Mouse (Mus musculus) liver, embryonic 14.5 days (tissue): ENCODE results near the gene Dscam. TPM values are rescaled to one million over a fixed set of nuclear protein-coding genes. Genes with fewer than 3 reads are reported as not detected.
A peak's percentile ranks its signal among the peaks of the same experiment; 100 is the strongest.

Experiments used
- ATAC-seq: fragments of 200-750 bp; cut with Nextera tagmentation; 2 replicates; pipeline ENCODE4 v1.8.0; 2017; ENCODE audit warnings: moderate number of reproducible peaks, mild to moderate bottlenecking, moderate library complexity; ENCODE audit not compliant: insufficient read depth
- DNase-seq, 3 experiments: peaks; one replicate each; pipeline ENCODE4 v3.0.0-alpha.2; 2012 to 2013; ENCODE audit warnings: low read depth in 3 of 3, low spot score in 3 of 3
- H3K27ac ChIP-seq: fragments of 300-500 bp; sonication (generic); 2 replicates; pipeline ENCODE4 v1.5.1; 2014; ENCODE audit warnings: moderate library complexity, mild to moderate bottlenecking, control low read depth, inconsistent platforms
- H3K27me3 ChIP-seq: fragments of 300-500 bp; sonication (generic); 2 replicates; pipeline ENCODE4 v1.6.1; 2014; ENCODE audit warnings: mild to moderate bottlenecking, low read length, moderate library complexity; ENCODE audit not compliant: control insufficient read depth, insufficient read depth
- H3K36me3 ChIP-seq: fragments of 300-500 bp; sonication (generic); replicated peaks from 2 replicates; pipeline ENCODE4 v1.6.1; 2014; ENCODE audit warnings: low read depth; ENCODE audit not compliant: control insufficient read depth, insufficient read depth
- H3K4me1 ChIP-seq, 2 experiments: fragments of 200-500 bp in 1 of 2; fragments of 300-500 bp in 1 of 2; sonication (generic) in 1 of 2; replicated peaks; 2 replicates each; pipeline ENCODE4 v1.6.1; 2012 to 2014; ENCODE audit warnings: antibody characterized with exemption in 1 of 2, inconsistent platforms in 1 of 2, low read length in 1 of 2; ENCODE audit not compliant: control insufficient read depth in 2 of 2, insufficient read depth in 2 of 2
- H3K4me2 ChIP-seq: fragments of 300-500 bp; sonication (generic); 2 replicates; pipeline ENCODE4 v1.6.1; 2014; ENCODE audit warnings: low read depth, mild to moderate bottlenecking, control low read depth, moderate library complexity
- H3K4me3 ChIP-seq, 2 experiments: fragments of 200-500 bp in 1 of 2; fragments of 300-500 bp in 1 of 2; sonication (generic) in 1 of 2; 2 replicates each; pipeline ENCODE4 v1.5.1; 2012 to 2014; ENCODE audit warnings: low read depth in 2 of 2, low read length in 2 of 2, mild to moderate bottlenecking in 2 of 2, control low read depth in 1 of 2, inconsistent platforms in 1 of 2, moderate library complexity in 1 of 2; ENCODE audit not compliant: insufficient read depth in 1 of 2
- H3K9ac ChIP-seq: fragments of 300-500 bp; sonication (generic); replicated peaks from 2 replicates; pipeline ENCODE4 v1.6.1; 2014; ENCODE audit warnings: mild to moderate bottlenecking, control low read depth, moderate library complexity
- H3K9me3 ChIP-seq: fragments of 300-500 bp; sonication (generic); 2 replicates; pipeline ENCODE4 v1.6.1; 2016; ENCODE audit warnings: low read length, mixed read lengths; ENCODE audit not compliant: control insufficient read depth
- CTCF ChIP-seq: IDR thresholded peaks from 2 replicates; pipeline ENCODE4 v1.5.1; 2016; ENCODE audit warnings: antibody characterized with exemption, low read depth, control low read depth
- EP300 ChIP-seq: IDR thresholded peaks from 2 replicates; pipeline ENCODE4 v1.6.1; 2016; ENCODE audit warnings: antibody characterized with exemption, low read depth
- WGBS: fragments of 180-500 bp; shearing (Covaris S2); extraction: QIAGEN DNeasy Blood & Tissue Kit; methylation state at CpG from one replicate; pipeline ENCODE4 v1.1.7; 2014; ENCODE audit not compliant: insufficient replicate concordance; 5-methylcytosine and 5-hydroxymethylcytosine counted together
- polyA plus RNA-seq, 2 experiments: library from polyadenylated mRNA; depleted of rRNA in 1 of 2; stranded (reverse) in 1 of 2; unstranded in 1 of 2; fragments of >200 nt; fragmentation: Nextera tagmentation in 1 of 2; extraction: Ambion mirVana in 1 of 2; gene quantifications; 2 replicates each; pipeline versions ENCODE4 v1.2.1 to v1.2.3; 2012 to 2014

Gene Dscam
- polyA plus RNA-seq, 2 experiments: not detected

DNA sequence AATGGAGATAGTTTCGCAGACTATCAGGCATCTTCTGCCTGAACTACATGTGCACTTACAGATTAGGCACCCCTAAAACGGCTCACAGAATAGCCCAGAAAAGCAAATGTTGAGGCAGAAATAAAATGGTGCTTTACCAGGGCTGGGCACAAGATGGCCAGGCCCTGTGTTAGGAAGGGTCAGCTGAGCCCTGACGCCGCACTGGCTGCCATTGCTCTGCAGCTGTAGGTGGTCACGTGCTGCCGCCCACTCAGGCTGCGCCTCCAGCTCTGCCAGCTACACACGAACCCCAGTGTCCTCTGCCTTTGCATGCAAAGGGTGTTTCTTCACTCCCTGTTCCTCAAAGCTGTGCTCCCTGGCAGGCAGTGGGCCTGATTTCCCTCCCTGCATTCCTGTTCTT is 948 bp upstream of the Dscam start:
- Histone ChIP-seq H3K4me1 (no peaks in the 10 kb centered on the region), H3K9me3 (no peaks in the 10 kb centered on the region), H3K36me3 (no peaks in the 10 kb centered on the region), H3K27ac (no peak overlapping the region), H3K4me3 (no peak overlapping the region), H3K4me2 (no peak overlapping the region), H3K27me3 (peaks cover 35% of the 10 kb centered on the region), H3K9ac (no peak overlapping the region)
- TF ChIP-seq EP300 (no peak), CTCF (no peak)
- ATAC-seq (no peak), DNase-seq (no peak)
- WGBS: 45% methylated on average over 8 of the region's 8 CpGs

DNA sequence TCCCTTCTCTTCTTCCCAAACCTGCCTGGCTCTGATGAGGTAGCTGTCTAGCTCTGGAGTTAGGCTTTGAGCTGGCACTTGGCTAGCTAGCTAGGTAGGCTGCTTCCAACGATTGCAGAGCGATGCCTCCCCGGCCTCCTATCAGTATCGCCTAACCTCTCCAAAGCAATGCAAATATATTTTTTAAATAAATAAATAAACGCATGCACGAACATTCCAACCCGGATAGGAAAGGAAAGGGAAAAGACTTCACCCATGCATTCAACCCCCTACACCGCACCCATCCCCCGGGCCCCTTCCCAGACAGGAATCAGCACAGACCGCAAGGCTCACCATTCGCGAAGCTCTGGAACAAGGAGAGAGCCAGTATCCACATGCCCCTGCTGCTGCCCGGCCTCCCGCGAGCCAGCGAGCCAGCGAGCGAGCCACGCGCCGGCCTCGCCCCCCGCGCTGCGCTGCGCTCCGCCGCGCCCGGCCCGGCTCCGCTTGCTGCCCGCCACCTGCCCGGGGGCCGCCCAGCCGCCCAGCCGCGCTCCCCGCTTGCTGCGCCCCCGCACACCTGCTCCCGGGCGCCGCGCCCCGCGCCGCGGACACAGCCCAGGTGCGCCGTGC is 545 bp downstream of the Dscam start:
- peak overlapping the region; percentile 15; the same call in 1 of the 2 replicates for H3K4me2 ChIP-seq
- no peaks in the 10 kb centered on the region for H3K9me3 ChIP-seq
- TF ChIP-seq CTCF: no peak
- TF ChIP-seq EP300: no peak
- H3K4me1 ChIP-seq: no peaks in the 10 kb centered on the region
- 0 out of 4 replicates have a peak overlapping the region, but pooled peaks of 1 of the 2 experiments have one; percentile 4 for H3K4me3 ChIP-seq
- no peaks in the 10 kb centered on the region for H3K36me3 ChIP-seq
- H3K9ac ChIP-seq: no peak overlapping the region
- peaks cover 35% of the 10 kb centered on the region for H3K27me3 ChIP-seq
- H3K27ac ChIP-seq: no peak overlapping the region
- no peak for DNase-seq
- ATAC-seq: no peak
- WGBS: 3% methylated on average over 50 of the region's 51 CpGs

DNA sequence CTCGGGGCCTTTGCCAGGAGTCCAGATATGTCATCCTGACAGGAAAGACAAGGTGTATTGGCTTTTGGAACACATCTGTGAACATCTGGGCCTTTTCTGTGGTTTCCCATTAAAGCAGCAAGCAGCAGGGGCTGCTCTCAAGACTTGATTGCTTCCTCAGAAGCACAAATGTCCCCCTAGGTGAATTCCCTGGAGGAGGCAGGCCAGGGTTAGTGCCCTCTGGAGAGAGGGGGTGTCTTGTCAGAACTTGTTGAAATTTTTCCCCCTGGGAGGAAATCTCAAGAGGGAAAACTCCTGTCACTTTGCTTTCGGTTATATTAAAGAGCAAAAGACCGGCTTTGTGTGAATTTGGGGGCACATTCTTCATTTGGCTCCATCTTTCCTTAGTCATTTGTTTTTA is 1.9 kb downstream of the Dscam start:
- no peaks in the 10 kb centered on the region for H3K36me3 ChIP-seq
- DNase-seq (no peak), ATAC-seq (no peak)
- H3K4me3 ChIP-seq: no peak overlapping the region
- no peaks in the 10 kb centered on the region for H3K4me1 ChIP-seq
- peaks cover 35% of the 10 kb centered on the region for H3K27me3 ChIP-seq
- no peak overlapping the region for H3K27ac ChIP-seq
- WGBS: 40% methylated on average over 3 of the region's 3 CpGs
- TF ChIP-seq EP300 (no peak), CTCF (no peak)
- no peak overlapping the region for H3K4me2 ChIP-seq
- H3K9ac ChIP-seq: no peak overlapping the region
- H3K9me3 ChIP-seq: no peaks in the 10 kb centered on the region

DNA sequence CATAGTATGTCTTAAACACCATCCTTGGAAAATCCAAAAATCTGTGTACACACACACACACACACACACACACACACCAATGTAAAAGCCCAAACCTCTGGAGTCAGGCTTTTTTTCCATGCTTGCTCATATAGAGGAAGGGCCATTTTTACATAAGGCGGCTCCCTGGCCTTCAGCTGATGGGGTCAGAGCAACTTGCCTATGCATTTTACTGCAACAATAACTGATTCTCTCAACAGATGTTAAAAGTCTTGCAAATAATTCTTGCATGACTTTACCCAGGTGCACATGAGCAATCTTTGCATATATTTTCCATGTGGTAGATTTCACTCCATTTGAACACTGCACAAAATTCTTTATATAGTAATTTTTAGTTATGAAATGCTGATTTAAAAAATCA is 2.5 kb downstream of the Dscam start:
- Histone ChIP-seq H3K36me3 (no peaks in the 10 kb centered on the region), H3K27me3 (peaks cover 35% of the 10 kb centered on the region), H3K4me1 (no peaks in the 10 kb centered on the region), H3K9me3 (no peaks in the 10 kb centered on the region), H3K9ac (no peak overlapping the region), H3K4me2 (no peak overlapping the region), H3K27ac (no peak overlapping the region), H3K4me3 (no peak overlapping the region)
- whole genome bisulfite sequencing: 72% methylated on average over 1 of the region's 1 CpGs
- DNase-seq (no peak), ATAC-seq (no peak)
- no peak for TF ChIP-seq EP300
- TF ChIP-seq CTCF: no peak

DNA sequence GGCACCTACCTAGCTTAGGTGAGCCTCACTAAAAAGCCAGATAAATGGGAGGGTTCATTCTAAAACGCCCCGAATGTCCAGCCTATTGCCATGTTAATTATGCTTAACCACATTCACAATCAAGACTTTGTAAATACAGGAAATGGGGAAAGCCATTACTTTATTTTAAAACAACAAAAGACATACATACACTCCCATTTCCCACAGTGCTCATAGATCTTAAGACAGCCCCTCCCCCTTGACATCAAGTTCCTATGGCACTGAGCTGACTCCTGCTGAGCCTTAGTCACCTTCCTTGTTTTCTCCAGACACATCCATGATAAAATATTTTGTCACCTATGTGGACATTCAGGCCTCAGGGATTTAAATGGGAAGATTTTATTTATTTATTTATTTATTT is 4.4 kb downstream of the Dscam start:
- H3K9me3 ChIP-seq: no peaks in the 10 kb centered on the region
- DNase-seq (no peak), ATAC-seq (no peak)
- no peaks in the 10 kb centered on the region for H3K4me1 ChIP-seq
- no peak overlapping the region for H3K27ac ChIP-seq
- peaks cover 28% of the 10 kb centered on the region for H3K27me3 ChIP-seq
- H3K9ac ChIP-seq: no peak overlapping the region
- no peaks in the 10 kb centered on the region for H3K36me3 ChIP-seq
- TF ChIP-seq EP300 (no peak), CTCF (no peak)
- no peak overlapping the region for H3K4me2 ChIP-seq
- H3K4me3 ChIP-seq: no peak overlapping the region
- WGBS: 44% methylated on average over 2 of the region's 2 CpGs
